Mouse (Mus musculus) CH12.LX (cell line): ENCODE results near the gene 0610030E20Rik. TPM values are rescaled to one million over a fixed set of nuclear protein-coding genes. Genes with fewer than 3 reads are reported as not detected.

Experiments used
- DNase-seq: peaks from one replicate; pipeline ENCODE4 v3.0.0-alpha.2; 2013; ENCODE audit errors: extremely low read depth
- H3K27ac ChIP-seq: 2 replicates; pipeline ENCODE4 v1.5.1; 2012; ENCODE audit warnings: low read depth, mild to moderate bottlenecking, control low read depth, moderate library complexity; ENCODE audit not compliant: insufficient read depth
- H3K27me3 ChIP-seq: replicated peaks from 2 replicates; pipeline ENCODE3; 2012; ENCODE audit warnings: inconsistent platforms
- H3K36me3 ChIP-seq, 2 experiments: replicated peaks in 1 of 2; 2 replicates each; pipeline versions ENCODE3 to v1.6.1; 2012; ENCODE audit warnings: inconsistent platforms in 1 of 2, low read length in 1 of 2, mild to moderate bottlenecking in 1 of 2, mixed read lengths in 1 of 2, moderate library complexity in 1 of 2; ENCODE audit not compliant: control insufficient read depth in 1 of 2, insufficient read depth in 1 of 2
- H3K4me1 ChIP-seq, 2 experiments: 2 replicates each; pipeline ENCODE4 v1.6.1; 2012; ENCODE audit warnings: inconsistent platforms in 1 of 2, moderate library complexity in 1 of 2; ENCODE audit not compliant: insufficient read depth in 2 of 2, control insufficient read depth in 1 of 2
- H3K4me2 ChIP-seq: 2 replicates; pipeline ENCODE4 v1.6.1; 2012; ENCODE audit warnings: low read depth, mild to moderate bottlenecking, control low read depth; ENCODE audit not compliant: poor library complexity, insufficient read depth, severe bottlenecking
- H3K4me3 ChIP-seq, 3 experiments: fragments of 150-350 bp in 1 of 3; sonication (generic) in 1 of 3; replicated peaks in 1 of 3; 2 replicates each; pipeline versions ENCODE3 to v1.5.1; 2011 to 2012; ENCODE audit warnings: low read depth in 2 of 3, low read length in 2 of 3, mild to moderate bottlenecking in 2 of 3, moderate library complexity in 2 of 3, control low read depth in 1 of 3, improper control_type of control experiment in 1 of 3, inconsistent platforms in 1 of 3, mixed read lengths in 1 of 3; ENCODE audit not compliant: poor library complexity in 1 of 3
- H3K79me2 ChIP-seq: replicated peaks from 2 replicates; pipeline ENCODE4 v1.6.1; 2012; ENCODE audit warnings: mild to moderate bottlenecking, moderate library complexity; ENCODE audit not compliant: control insufficient read depth, poor library complexity, insufficient read depth, severe bottlenecking; ENCODE audit errors: extremely low read depth
- H3K9ac ChIP-seq: 2 replicates; pipeline ENCODE4 v1.6.1; 2012; ENCODE audit warnings: low read depth, mild to moderate bottlenecking, control low read depth, moderate library complexity; ENCODE audit not compliant: insufficient read depth
- H3K9me3 ChIP-seq: replicated peaks from 2 replicates; pipeline ENCODE3; 2012; ENCODE audit warnings: low read length, inconsistent platforms, mixed read lengths
- BHLHE40 ChIP-seq: IDR thresholded peaks from 2 replicates; pipeline ENCODE4 v1.6.1; 2011; ENCODE audit warnings: mild to moderate bottlenecking, low read depth, low read length, improper control_type of control experiment
- CHD1 ChIP-seq: IDR thresholded peaks from 2 replicates; pipeline ENCODE4 v1.6.1; 2012; ENCODE audit warnings: low read depth, low read length, improper control_type of control experiment, inconsistent platforms
- CHD2 ChIP-seq: IDR thresholded peaks from 2 replicates; pipeline ENCODE4 v1.6.1; 2011; ENCODE audit warnings: low read length, improper control_type of control experiment
- CTCF ChIP-seq, 2 experiments: IDR thresholded peaks in 1 of 2; conservative IDR thresholded peaks in 1 of 2; 2 replicates each; pipeline ENCODE4 v1.5.1; 2011 to 2012; ENCODE audit warnings: low read depth in 2 of 2, low read length in 2 of 2, improper control_type of control experiment in 1 of 2, inconsistent platforms in 1 of 2, mild to moderate bottlenecking in 1 of 2, moderate library complexity in 1 of 2
- EP300 ChIP-seq: IDR thresholded peaks from 2 replicates; pipeline ENCODE4 v1.6.1; 2011; ENCODE audit warnings: low read length, improper control_type of control experiment
- ETS1 ChIP-seq: conservative IDR thresholded peaks from 2 replicates; pipeline ENCODE4 v1.6.1; 2012; ENCODE audit warnings: low read depth, mild to moderate bottlenecking, inconsistent platforms, low read length, improper control_type of control experiment, moderate library complexity
- HCFC1 ChIP-seq: IDR thresholded peaks from 2 replicates; pipeline ENCODE4 v1.6.1; 2012; ENCODE audit warnings: low read depth, mild to moderate bottlenecking, inconsistent platforms, low read length, improper control_type of control experiment
- IRF4 ChIP-seq: IDR thresholded peaks from 2 replicates; pipeline ENCODE4 v1.6.1; 2014; ENCODE audit warnings: low read depth, mild to moderate bottlenecking, inconsistent platforms, low read length, improper control_type of control experiment
- JUN ChIP-seq: IDR thresholded peaks from 2 replicates; pipeline ENCODE4 v1.6.1; 2011; ENCODE audit warnings: low read depth, mild to moderate bottlenecking, low read length, improper control_type of control experiment, moderate library complexity; ENCODE audit not compliant: insufficient read depth
- MAFK ChIP-seq: IDR thresholded peaks from 2 replicates; pipeline ENCODE4 v1.6.1; 2011; ENCODE audit warnings: low read length, improper control_type of control experiment; ENCODE audit not compliant: insufficient replicate concordance
- MEF2A ChIP-seq: IDR thresholded peaks from 2 replicates; pipeline ENCODE4 v1.6.1; 2014; ENCODE audit warnings: low read depth, mild to moderate bottlenecking, inconsistent platforms, low read length, improper control_type of control experiment, borderline replicate concordance
- MXI1 ChIP-seq: IDR thresholded peaks from 2 replicates; pipeline ENCODE4 v1.6.1; 2011; ENCODE audit warnings: mild to moderate bottlenecking, low read depth, low read length, improper control_type of control experiment
- NELFE ChIP-seq: IDR thresholded peaks from 2 replicates; pipeline ENCODE4 v1.6.1; 2011; ENCODE audit warnings: low read depth, low read length, improper control_type of control experiment
- NRF1 ChIP-seq: IDR thresholded peaks from 2 replicates; pipeline ENCODE4 v1.6.1; 2014; ENCODE audit warnings: low read depth, mild to moderate bottlenecking, inconsistent platforms, low read length, improper control_type of control experiment, moderate library complexity
- POLR2AphosphoS2 ChIP-seq: IDR thresholded peaks from 2 replicates; pipeline ENCODE4 v1.6.1; 2011; ENCODE audit warnings: low read depth, low read length, improper control_type of control experiment
- RAD21 ChIP-seq: IDR thresholded peaks from 2 replicates; pipeline ENCODE4 v1.6.1; 2011; ENCODE audit warnings: low read depth, mild to moderate bottlenecking, low read length, improper control_type of control experiment, moderate library complexity
- SIN3A ChIP-seq: IDR thresholded peaks from 2 replicates; pipeline ENCODE4 v1.6.1; 2012; ENCODE audit warnings: low read length, improper control_type of control experiment, inconsistent platforms
- SMC3 ChIP-seq: IDR thresholded peaks from 2 replicates; pipeline ENCODE4 v1.6.1; 2011; ENCODE audit warnings: low read depth, low read length, improper control_type of control experiment
- USF1 ChIP-seq: IDR thresholded peaks from 2 replicates; pipeline ENCODE4 v1.6.1; 2014; ENCODE audit warnings: low read depth, mild to moderate bottlenecking, inconsistent platforms, low read length, improper control_type of control experiment
- ZC3H11A ChIP-seq: IDR thresholded peaks from 2 replicates; pipeline ENCODE4 v1.6.1; 2012; ENCODE audit warnings: low read depth, mild to moderate bottlenecking, inconsistent platforms, low read length, improper control_type of control experiment
- ZKSCAN1 ChIP-seq: IDR thresholded peaks from 2 replicates; pipeline ENCODE4 v1.6.1; 2012; ENCODE audit warnings: low read depth, inconsistent platforms, low read length, improper control_type of control experiment, borderline replicate concordance
- ZMIZ1 ChIP-seq: IDR thresholded peaks from 2 replicates; pipeline ENCODE4 v1.6.1; 2012; ENCODE audit warnings: low read depth, mild to moderate bottlenecking, inconsistent platforms, low read length, improper control_type of control experiment
- ZNF384 ChIP-seq: IDR thresholded peaks from 2 replicates; pipeline ENCODE4 v1.6.1; 2012; ENCODE audit warnings: low read depth, low read length, improper control_type of control experiment, inconsistent platforms
- dilution Hi-C: fragments of 300-500 bp; cut with MboI; formaldehyde crosslinking; loops from 2 replicates; pipeline ENCODE4 v1.14.3; 2020; ENCODE audit warnings: low sequenced_read_pairs; ENCODE audit not compliant: extremely low pct_unique_long_range_greater_than_20kb, extremely low pct_ligation_motif_present
- in situ Hi-C: fragments of 300-500 bp; cut with MboI; formaldehyde crosslinking; loops from 3 replicates; pipeline ENCODE4 v1.14.3; 2019; ENCODE audit warnings: low sequenced_read_pairs, low pct_ligation_motif_present, low pct_unique_long_range_greater_than_20kb, mixed read lengths
- polyA plus RNA-seq: library from polyadenylated mRNA; unstranded; fragments of >175 nt; gene quantifications from 2 replicates; pipeline ENCODE4 v1.2.1, GENCODE M21; 2012; ENCODE audit warnings: low read depth; ENCODE audit not compliant: insufficient read length
- total RNA-seq, 2 experiments: library from RNA; depleted of rRNA; stranded (reverse); fragments of 300-350 nt in 1 of 2; fragments of >200 nt in 1 of 2; gene quantifications; 2 replicates each; pipeline ENCODE4 v1.2.3; 2012 to 2014

Gene 0610030E20Rik
- total and polyA plus RNA-seq, 3 experiments: 7.2 to 16.9 (median 11.7) TPM

DNA sequence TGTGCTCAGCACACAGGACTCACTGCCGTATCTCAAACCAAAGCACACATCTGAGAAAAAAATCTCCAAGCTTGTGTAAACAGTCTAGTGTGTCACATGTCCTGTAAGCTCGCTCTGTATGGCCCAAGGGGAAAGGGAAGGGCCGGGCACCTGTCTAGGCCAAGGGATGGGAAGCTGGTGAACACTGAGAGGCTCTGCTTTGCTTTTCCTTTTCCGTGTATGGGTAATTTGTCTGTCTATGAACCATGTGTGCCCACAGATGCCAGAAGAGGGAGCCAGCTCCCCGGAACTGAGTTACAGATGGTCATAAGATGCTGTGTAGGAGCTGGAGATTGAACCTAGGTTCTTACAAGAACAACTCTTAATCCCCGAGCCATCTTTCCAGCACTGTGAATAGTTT lies 20.8 kb upstream of the 0610030E20Rik start:
- H3K4me2 ChIP-seq: no peak overlapping the region
- no peaks in the 10 kb centered on the region for H3K4me1 ChIP-seq
- H3K27me3 ChIP-seq: no peaks in the 10 kb centered on the region
- peaks cover 75 to 90% of the 10 kb centered on the region in 2 experiments for H3K36me3 ChIP-seq
- no peaks in the 10 kb centered on the region; the same call in 1 of the 2 replicates for H3K79me2 ChIP-seq
- in situ Hi-C loops (no loop called here), dilution Hi-C loops (no loop called here)
- no peaks in the 10 kb centered on the region for H3K9me3 ChIP-seq
- TF ChIP-seq SMC3: peak; percentile 25
- TF ChIP-seq JUN: no peak
- no peak for TF ChIP-seq USF1
- TF ChIP-seq RAD21: peak; percentile 31
- TF ChIP-seq CTCF (conservative IDR thresholded peaks at IDR 0.05 in 1 of 2, IDR thresholded peaks at IDR 0.05 in 1 of 2; ENCODE audit: low read depth in 2 of 2, low read length in 2 of 2): peak in 1 of 2 experiments; percentile 57; a peak in 2 of 4 replicates
- TF ChIP-seq CHD2: no peak
- no peak for TF ChIP-seq NELFE
- no peak overlapping the region for H3K4me3 ChIP-seq
- no peak overlapping the region for H3K27ac ChIP-seq
- no peak overlapping the region for H3K9ac ChIP-seq
- no peak for DNase-seq

- dilution Hi-C loops: no loop called here
- 0 out of 4 replicates have a peak, but pooled peaks cover 0 to 4% of the 10 kb centered on the region in 2 experiments for H3K4me1 ChIP-seq
Measured at GRCm38 (mm10) chr6:72329019-72329418, 18.1 kb upstream of the 0610030E20Rik start.

GRCm38 (mm10) chr6:72330133-72330532 lies 17.0 kb upstream of the 0610030E20Rik start:
- Histone ChIP-seq H3K9me3 (no peaks in the 10 kb centered on the region), H3K79me2 (no peaks in the 10 kb centered on the region; the same call in 1 of the 2 replicates), H3K4me1 (0 out of 4 replicates have a peak, but pooled peaks cover 0 to 4% of the 10 kb centered on the region in 2 experiments), H3K27me3 (no peaks in the 10 kb centered on the region), H3K4me2 (no peak overlapping the region), H3K27ac (no peak overlapping the region), H3K36me3 (peaks cover 70 to 94% of the 10 kb centered on the region in 2 experiments), H3K4me3 (no peak overlapping the region), H3K9ac (no peak overlapping the region)
- DNase-seq: no peak
- in situ Hi-C loops: no loop called here
- dilution Hi-C loops: no loop called here
- no peak for TF ChIP-seq HCFC1
- TF ChIP-seq MAFK: no peak
- no peak for TF ChIP-seq EP300
- TF ChIP-seq ZNF384: no peak
- TF ChIP-seq MEF2A: no peak
- TF ChIP-seq NELFE: no peak
- TF ChIP-seq MXI1: no peak
- TF ChIP-seq NRF1: no peak
- no peak for TF ChIP-seq ZKSCAN1
- no peak for TF ChIP-seq ZC3H11A
- TF ChIP-seq SIN3A: no peak
- TF ChIP-seq POLR2AphosphoS2: no peak
- TF ChIP-seq RAD21: no peak
- no peak for TF ChIP-seq ETS1
- no peak for TF ChIP-seq ZMIZ1
- TF ChIP-seq BHLHE40: no peak

More at GRCm38 (mm10) chr6:72329019-72329418, 18.1 kb upstream of the 0610030E20Rik start:
- DNase-seq: no peak
- H3K4me2 ChIP-seq: no peak overlapping the region
- TF ChIP-seq NRF1: no peak
- no peak for TF ChIP-seq NELFE
- TF ChIP-seq IRF4: no peak
- TF ChIP-seq CHD1: no peak
- no peak for TF ChIP-seq POLR2AphosphoS2
- no peak for TF ChIP-seq SIN3A
- no peak for TF ChIP-seq HCFC1
- H3K4me3 ChIP-seq: no peak overlapping the region
- no peak overlapping the region for H3K9ac ChIP-seq
- in situ Hi-C loops: no loop called here
- no peak overlapping the region for H3K27ac ChIP-seq
- no peaks in the 10 kb centered on the region; the same call in 1 of the 2 replicates for H3K79me2 ChIP-seq
- peaks cover 75 to 92% of the 10 kb centered on the region in 2 experiments for H3K36me3 ChIP-seq
- H3K27me3 ChIP-seq: no peaks in the 10 kb centered on the region
- no peaks in the 10 kb centered on the region for H3K9me3 ChIP-seq
